Mouse (Mus musculus) testis, adult 2 months (tissue): Measurements from ENCODE around the gene Lef1. TPM values are rescaled to one million over a fixed set of nuclear protein-coding genes. Genes with fewer than 3 reads are reported as not detected.

Experiments used
- H3K27ac ChIP-seq: fragments of 200-500 bp; 2 replicates; pipeline ENCODE4 v1.5.1; 2012; ENCODE audit warnings: low read depth, low read length; ENCODE audit not compliant: control insufficient read depth, insufficient read depth
- H3K27me3 ChIP-seq: fragments of 200-500 bp; 2 replicates; pipeline ENCODE4 v1.6.1; 2012; ENCODE audit warnings: mild to moderate bottlenecking, low read length, moderate library complexity; ENCODE audit not compliant: control insufficient read depth, insufficient read depth
- H3K36me3 ChIP-seq: fragments of 200-500 bp; 2 replicates; pipeline ENCODE4 v1.6.1; 2012; ENCODE audit warnings: mild to moderate bottlenecking, low read length; ENCODE audit not compliant: control insufficient read depth, insufficient read depth
- H3K4me1 ChIP-seq: fragments of 200-500 bp; 2 replicates; pipeline ENCODE4 v1.6.1; 2012; ENCODE audit warnings: low read length; ENCODE audit not compliant: control insufficient read depth, insufficient read depth
- H3K4me3 ChIP-seq: fragments of 200-500 bp; 2 replicates; pipeline ENCODE4 v1.5.1; 2012; ENCODE audit warnings: low read depth, mild to moderate bottlenecking, low read length, moderate library complexity, mixed read lengths; ENCODE audit not compliant: control insufficient read depth
- CTCF ChIP-seq: fragments of 200-500 bp; IDR thresholded peaks from 2 replicates; pipeline ENCODE4 v1.5.1; 2012; ENCODE audit warnings: low read depth, mild to moderate bottlenecking, inconsistent platforms, low read length, moderate library complexity; ENCODE audit not compliant: control insufficient read depth, insufficient read depth, insufficient replicate concordance
- POLR2A ChIP-seq: fragments of 200-500 bp; IDR thresholded peaks from 2 replicates; pipeline ENCODE4 v1.6.1; 2012; ENCODE audit warnings: low read depth, mild to moderate bottlenecking, inconsistent platforms, low read length, moderate library complexity; ENCODE audit not compliant: control insufficient read depth
- polyA plus RNA-seq: library from polyadenylated mRNA; depleted of rRNA; stranded (reverse); fragments of >200 nt; gene quantifications from 2 replicates; pipeline ENCODE4 v1.2.3, GENCODE M21; 2012

The Lef1 gene
- polyA plus RNA-seq, 1 experiment = 84.7 TPM

GRCm38 (mm10) chr3:131246579-131247046, 136.3 kb downstream of the Lef1 start:
- Histone ChIP-seq H3K36me3 (no peaks in the 10 kb centered on the region), H3K4me1 (peaks cover 2% of the 10 kb centered on the region; the same call in 1 of the 2 replicates), H3K4me3 (no peak overlapping the region), H3K27ac (peak overlapping the region; percentile 26; the same call in 1 of the 2 replicates), H3K27me3 (no peaks in the 10 kb centered on the region)
- TF ChIP-seq POLR2A (no peak), CTCF (no peak)

GRCm38 (mm10) chr3:131247447-131247846, 137.2 kb downstream of the Lef1 start:
- H3K36me3 ChIP-seq = no peaks in the 10 kb centered on the region
- no peak overlapping the region for H3K27ac ChIP-seq
- H3K27me3 ChIP-seq = no peaks in the 10 kb centered on the region

GRCm38 (mm10) chr3:131247851-131248250, 137.6 kb downstream of the Lef1 start:
- no peaks in the 10 kb centered on the region for H3K36me3 ChIP-seq
- peaks cover 2% of the 10 kb centered on the region; the same call in 1 of the 2 replicates for H3K4me1 ChIP-seq
- H3K4me3 ChIP-seq = no peak overlapping the region
- no peaks in the 10 kb centered on the region for H3K27me3 ChIP-seq
- H3K27ac ChIP-seq = no peak overlapping the region
- TF ChIP-seq CTCF = no peak
- TF ChIP-seq POLR2A = no peak

More at GRCm38 (mm10) chr3:131247447-131247846, 137.2 kb downstream of the Lef1 start:
- no peak for TF ChIP-seq CTCF
- no peak for TF ChIP-seq POLR2A
- Histone ChIP-seq H3K4me3 (no peak overlapping the region), H3K4me1 (peaks cover 2% of the 10 kb centered on the region; the same call in 1 of the 2 replicates)

- Histone ChIP-seq H3K27ac (no peak overlapping the region), H3K4me1 (peaks cover 2% of the 10 kb centered on the region; the same call in 1 of the 2 replicates), H3K27me3 (no peaks in the 10 kb centered on the region), H3K36me3 (no peaks in the 10 kb centered on the region), H3K4me3 (no peak overlapping the region)
- no peak for TF ChIP-seq POLR2A
- no peak for TF ChIP-seq CTCF
These were observed 138.2 kb downstream of the Lef1 start for GRCm38 (mm10) chr3:131248444-131248843.

GRCm38 (mm10) chr3:131250283-131250682, 140.0 kb downstream of the Lef1 start:
- TF ChIP-seq POLR2A (no peak), CTCF (no peak)
- Histone ChIP-seq H3K36me3 (no peaks in the 10 kb centered on the region), H3K27me3 (no peaks in the 10 kb centered on the region), H3K27ac (no peak overlapping the region), H3K4me3 (no peak overlapping the region), H3K4me1 (peaks cover 2% of the 10 kb centered on the region; the same call in 1 of the 2 replicates)

- TF ChIP-seq POLR2A (no peak), CTCF (no peak)
- no peak overlapping the region for H3K27ac ChIP-seq
- H3K36me3 ChIP-seq = no peaks in the 10 kb centered on the region
- H3K4me1 ChIP-seq = peaks cover 2% of the 10 kb centered on the region; the same call in 1 of the 2 replicates
- H3K27me3 ChIP-seq = no peaks in the 10 kb centered on the region
- H3K4me3 ChIP-seq = no peak overlapping the region
These were observed 140.7 kb downstream of the Lef1 start for GRCm38 (mm10) chr3:131250978-131251377.

GRCm38 (mm10) chr3:131251601-131252000, 141.3 kb downstream of the Lef1 start:
- H3K4me3 ChIP-seq = no peak overlapping the region
- H3K36me3 ChIP-seq = no peaks in the 10 kb centered on the region
- H3K27ac ChIP-seq = no peak overlapping the region
- TF ChIP-seq POLR2A = no peak
- no peak for TF ChIP-seq CTCF
- H3K27me3 ChIP-seq = no peaks in the 10 kb centered on the region
- H3K4me1 ChIP-seq = 0 out of 2 replicates have a peak, but pooled peaks cover under 1% of the 10 kb centered on the region

- Histone ChIP-seq H3K4me1 (peaks cover 5% of the 10 kb centered on the region), H3K36me3 (no peaks in the 10 kb centered on the region), H3K27me3 (no peaks in the 10 kb centered on the region), H3K27ac (no peak overlapping the region), H3K4me3 (no peak overlapping the region)
- no peak for TF ChIP-seq CTCF
- no peak for TF ChIP-seq POLR2A
These were observed 144.7 kb downstream of the Lef1 start for GRCm38 (mm10) chr3:131254991-131255390.
